Mouse (Mus musculus): Measurements from ENCODE around the gene Tc2n.

The Tc2n gene

DNA sequence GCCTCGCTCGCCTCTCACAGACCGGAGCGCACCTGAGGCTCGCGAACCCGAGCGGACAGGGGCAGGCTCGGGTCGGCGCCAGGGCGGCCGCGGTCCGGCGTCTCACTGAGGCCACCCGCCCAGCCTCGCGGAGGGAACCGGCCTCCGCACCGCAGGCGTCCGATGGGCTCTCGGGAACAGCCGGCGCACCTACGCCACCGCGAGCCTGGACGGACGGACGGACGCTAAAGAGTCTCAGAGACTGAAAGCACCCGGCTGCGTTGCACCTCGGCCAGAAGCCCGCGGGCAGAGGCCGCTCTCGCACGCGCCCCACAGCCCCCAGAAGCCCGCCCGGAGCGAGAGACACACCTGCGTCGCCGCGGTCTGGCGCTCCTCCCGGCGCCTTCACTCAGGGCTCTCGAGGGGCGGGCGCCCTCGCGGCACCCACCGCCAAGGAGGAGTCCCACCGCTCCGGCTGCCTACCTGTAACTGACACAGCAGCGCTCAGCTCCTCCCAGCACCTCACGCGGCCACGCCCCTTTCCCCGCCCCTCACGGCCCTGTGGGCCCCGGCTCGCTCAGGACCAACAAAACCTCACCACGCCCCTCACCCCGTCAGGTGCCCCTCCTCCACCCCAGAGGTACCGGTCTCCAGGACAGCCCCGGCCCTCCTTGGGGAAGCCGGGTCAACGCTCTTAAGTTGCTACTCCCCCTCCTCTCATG, at the start of gene Tc2n:
Tc2n (minus strand) TSS at position 470 of the 701 bp plus-strand sequence.
- DNase-seq (ENCODE audit: low spot score in 2 of 2): peak; percentile 0 to 13

DNA sequence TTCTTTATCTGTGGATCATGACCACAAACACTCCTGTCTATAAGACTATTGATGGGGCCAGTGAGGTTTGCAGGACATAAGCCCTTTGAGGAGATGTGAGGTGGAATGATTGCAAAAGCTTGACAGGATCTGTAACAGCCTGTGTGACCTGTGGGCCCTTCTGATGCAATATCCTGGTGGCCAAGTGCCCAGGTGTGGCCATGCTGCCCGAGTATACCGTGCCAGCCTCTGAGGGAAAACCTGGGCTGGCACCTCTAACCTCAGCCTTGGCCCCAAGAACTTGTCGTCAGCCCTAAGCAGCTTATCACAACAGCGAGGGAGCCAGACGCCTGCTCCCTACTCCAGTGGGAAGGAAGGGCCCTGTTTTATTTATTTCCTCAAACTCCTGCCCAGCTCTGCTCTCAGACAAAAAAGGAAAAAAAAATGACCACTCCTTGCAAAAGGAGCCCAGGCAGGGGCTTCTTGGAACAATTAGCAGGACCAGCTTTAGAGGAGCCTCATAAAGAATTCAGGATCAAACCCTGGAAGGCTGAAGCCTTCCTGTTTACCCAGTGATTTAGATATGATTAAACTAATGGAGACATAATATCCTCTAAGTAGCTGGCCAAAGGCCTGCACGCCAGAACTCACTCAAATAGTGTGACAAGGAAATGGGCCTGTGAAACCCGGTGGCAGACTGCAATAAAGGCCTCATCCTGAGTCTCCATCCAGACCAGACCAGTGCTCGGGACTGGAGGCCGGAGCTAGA, 49.2 kb upstream of the Tc2n start:
- DNase-seq (ENCODE audit: low spot score in 2 of 2): no peak

- no peak for DNase-seq (ENCODE audit: low spot score in 2 of 2)
Measured at GRCm38 (mm10) chr12:101766228-101766852, 48.0 kb upstream of the Tc2n start.

- no peak for DNase-seq (ENCODE audit: low spot score in 2 of 2)
Measured at GRCm38 (mm10) chr12:101764870-101765269, 46.5 kb upstream of the Tc2n start.

DNA sequence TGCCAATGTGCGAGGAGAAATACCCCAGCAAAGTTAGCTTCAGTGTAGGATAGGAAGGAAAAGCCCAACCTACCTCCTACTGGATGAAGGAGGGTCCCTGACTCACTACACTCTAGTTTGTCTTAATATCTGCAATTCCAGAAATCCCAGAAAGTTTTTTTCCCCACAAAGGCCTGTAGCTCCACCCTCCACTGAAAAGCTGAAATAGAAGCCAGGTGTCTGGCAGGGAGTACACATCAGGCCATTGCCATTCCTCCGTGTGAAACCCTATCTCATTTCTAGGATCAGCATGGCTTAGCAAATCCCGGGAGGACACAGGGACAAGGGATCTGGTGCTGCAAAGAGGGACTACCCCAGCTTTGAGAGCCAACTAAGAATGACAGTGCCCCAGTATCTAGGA, 44.7 kb upstream of the Tc2n start:
- no peak for DNase-seq (ENCODE audit: low spot score in 2 of 2)

DNA sequence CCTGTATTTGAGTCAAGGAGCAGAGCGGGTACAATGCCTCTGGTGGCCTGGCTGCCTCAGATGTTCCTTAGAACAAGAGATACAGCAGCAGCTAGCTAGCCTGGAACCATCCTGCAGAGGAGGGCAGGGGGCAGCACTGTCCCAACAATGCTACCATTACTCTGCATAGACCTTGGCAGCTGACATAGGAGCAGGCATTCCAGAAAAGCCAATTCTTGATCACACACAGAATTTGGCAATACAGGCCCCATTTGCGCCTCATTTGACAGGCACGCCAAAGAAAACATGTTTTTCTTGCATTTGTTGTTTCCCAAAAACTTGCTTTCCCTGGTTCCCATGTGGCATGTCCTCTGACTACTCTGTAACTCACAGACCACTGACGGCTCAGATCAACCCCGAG, 43.7 kb upstream of the Tc2n start:
- DNase-seq (ENCODE audit: low spot score in 2 of 2): no peak

- no peak for DNase-seq (ENCODE audit: low spot score in 2 of 2)
Measured at GRCm38 (mm10) chr12:101759440-101760045, 41.2 kb upstream of the Tc2n start.

DNA sequence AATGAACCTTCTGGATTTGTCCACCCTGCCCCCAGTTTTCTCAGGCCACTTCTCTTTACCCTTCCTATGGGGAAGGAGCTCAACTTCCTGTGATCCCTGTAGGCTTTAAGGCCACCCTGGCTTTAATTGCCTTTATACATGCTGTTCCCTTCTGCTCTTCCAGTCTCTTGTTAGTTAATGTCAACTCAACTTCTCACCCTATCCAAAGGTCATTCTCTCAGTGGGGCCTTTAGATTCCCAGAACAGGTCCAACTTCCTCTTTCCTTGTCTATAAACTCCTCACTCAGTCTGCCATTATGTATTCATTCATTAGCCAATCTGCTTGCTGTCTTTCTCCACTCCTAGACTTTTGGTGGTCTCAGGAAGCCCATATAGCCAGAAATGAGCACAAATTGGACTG, 40.4 kb upstream of the Tc2n start:
- DNase-seq (ENCODE audit: low spot score in 2 of 2): no peak

DNA sequence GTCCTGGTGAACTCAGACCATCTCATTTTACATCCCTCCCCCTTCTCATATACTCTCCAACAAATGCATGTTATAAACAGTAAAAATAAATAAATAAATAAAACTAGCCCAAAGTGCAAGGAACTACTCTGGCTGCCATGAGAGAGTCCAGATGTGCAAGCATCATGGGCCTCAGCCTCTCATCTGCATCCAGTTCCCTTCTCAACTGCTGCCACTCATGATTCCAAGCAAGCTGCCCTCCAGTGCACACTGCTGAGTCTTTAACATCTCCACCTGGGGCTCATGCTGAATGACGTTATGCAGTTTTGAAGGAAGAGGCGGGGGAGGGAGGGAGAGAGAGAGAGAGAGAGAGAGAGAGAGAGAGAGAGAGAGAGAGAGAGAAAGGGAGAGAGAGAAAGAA, 24.1 kb upstream of the Tc2n start:
- DNase-seq (ENCODE audit: low spot score in 2 of 2): no peak

GRCm38 (mm10) chr12:101740486-101740885, 22.2 kb upstream of the Tc2n start:
- DNase-seq (ENCODE audit: low spot score in 2 of 2): no peak

- no peak for DNase-seq (ENCODE audit: low spot score in 2 of 2)
Measured at GRCm38 (mm10) chr12:101740045-101740444, 21.7 kb upstream of the Tc2n start.

DNA sequence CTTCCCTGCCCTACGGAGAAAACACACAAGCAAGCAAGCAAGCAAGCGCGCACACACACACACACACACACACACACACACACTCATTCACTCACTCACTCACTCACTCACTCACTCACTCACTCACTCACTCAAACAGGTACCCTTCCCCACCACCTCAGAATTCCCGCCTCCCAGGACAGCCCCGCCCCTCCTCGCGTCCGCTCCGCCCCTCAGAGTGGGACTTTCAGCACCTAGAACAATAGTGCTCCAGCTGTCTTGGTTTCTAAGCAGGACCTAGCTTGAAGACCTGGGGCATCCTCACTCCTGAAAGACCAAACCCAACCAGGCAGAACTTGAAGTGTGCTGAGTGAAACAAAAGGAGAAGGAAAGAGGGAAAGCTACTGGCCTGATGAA, 430 bp upstream of the Tc2n start:
- DNase-seq (ENCODE audit: low spot score in 2 of 2): no peak

- no peak for DNase-seq (ENCODE audit: low spot score in 2 of 2)
Measured at GRCm38 (mm10) chr12:101699176-101699575, 19.1 kb downstream of the Tc2n start.

GRCm38 (mm10) chr12:101696521-101696920, 21.8 kb downstream of the Tc2n start:
- no peak for DNase-seq (ENCODE audit: low spot score in 2 of 2)

GRCm38 (mm10) chr12:101680538-101680937, 37.8 kb downstream of the Tc2n start:
- no peak for DNase-seq (ENCODE audit: low spot score in 2 of 2)

DNA sequence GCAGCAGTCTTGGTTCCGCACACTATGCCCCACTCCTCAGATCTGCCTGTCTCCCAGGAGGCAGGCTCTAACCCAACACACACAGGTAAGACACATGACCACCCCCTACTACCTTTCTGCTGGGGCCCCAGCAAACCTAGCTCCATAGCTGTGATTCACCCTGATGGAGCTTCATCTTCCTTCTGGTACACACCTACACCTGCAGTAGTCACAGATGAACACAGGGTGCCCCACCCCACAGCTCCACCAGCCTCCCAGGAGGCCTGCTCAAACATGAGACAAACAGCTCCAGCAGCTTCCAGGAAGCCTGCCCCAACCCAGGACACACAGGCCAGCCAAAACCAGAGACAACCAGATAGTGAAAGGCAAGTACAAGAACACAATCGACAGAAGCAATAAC, 50.8 kb downstream of the Tc2n start:
- DNase-seq (ENCODE audit: low spot score in 2 of 2): no peak

- DNase-seq (ENCODE audit: low spot score in 2 of 2): no peak
Measured at GRCm38 (mm10) chr12:101633137-101633536, 85.2 kb downstream of the Tc2n start.

GRCm38 (mm10) chr12:101606622-101607021, 111.7 kb downstream of the Tc2n start:
- DNase-seq (ENCODE audit: low spot score in 2 of 2): peak in 1 of 2 experiments; percentile 1

Data from left cerebral cortex, adult 9 months (tissue).